Mouse (Mus musculus) megakaryocyte, embryonic 14.5 days (primary cell): ENCODE measurements at regions not wholly inside any gene's neighbourhood (a gene's known extent, or its start where the extent isn't known, plus 50 kb on each side); places are given as distances from the start of the nearest gene placed in this dataset.

ENCODE experiments used
- FLI1 ChIP-seq: IDR thresholded peaks from 2 replicates; pipeline ENCODE4 v1.6.1; 2012; ENCODE audit warnings: low read length, inconsistent platforms, mixed read lengths
- GATA1 ChIP-seq: IDR thresholded peaks from 3 replicates; pipeline ENCODE4 v1.6.1; 2012; ENCODE audit warnings: mixed read lengths, low read length, inconsistent platforms, borderline replicate concordance

DNA sequence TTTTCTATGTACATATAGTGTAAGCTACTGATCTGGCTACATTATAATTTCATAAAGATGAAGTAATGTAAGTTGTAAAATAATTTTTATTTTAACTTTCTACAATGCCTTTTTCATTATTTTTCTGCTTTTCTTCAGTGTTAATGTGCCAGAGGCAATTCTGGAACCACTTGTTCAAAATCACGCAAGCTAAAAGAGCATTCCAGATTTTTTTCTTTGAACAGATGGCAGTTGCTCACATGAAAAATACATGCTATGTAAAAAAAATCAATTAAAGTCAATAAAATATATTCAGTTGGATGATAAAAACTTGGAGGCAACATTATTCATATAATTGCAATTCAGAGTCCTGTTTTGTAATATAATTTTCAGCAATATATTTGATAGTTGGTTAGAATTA is 194.7 kb downstream of the Cdh9 start:
- TF ChIP-seq GATA1, result no peak
- no peak for TF ChIP-seq FLI1
